Mouse (Mus musculus) bone marrow macrophage, adult 2 months (primary cell): Measurements from ENCODE around the gene Ubb.

Source experiments
- CTCF ChIP-seq: IDR thresholded peaks from 2 replicates; pipeline ENCODE4 v1.5.1; 2012; ENCODE audit warnings: low read depth, mild to moderate bottlenecking, low read length, moderate library complexity
- POLR2A ChIP-seq: IDR thresholded peaks from 2 replicates; pipeline ENCODE4 v1.6.1; 2012; ENCODE audit warnings: mild to moderate bottlenecking, low read depth, low read length, borderline replicate concordance

DNA sequence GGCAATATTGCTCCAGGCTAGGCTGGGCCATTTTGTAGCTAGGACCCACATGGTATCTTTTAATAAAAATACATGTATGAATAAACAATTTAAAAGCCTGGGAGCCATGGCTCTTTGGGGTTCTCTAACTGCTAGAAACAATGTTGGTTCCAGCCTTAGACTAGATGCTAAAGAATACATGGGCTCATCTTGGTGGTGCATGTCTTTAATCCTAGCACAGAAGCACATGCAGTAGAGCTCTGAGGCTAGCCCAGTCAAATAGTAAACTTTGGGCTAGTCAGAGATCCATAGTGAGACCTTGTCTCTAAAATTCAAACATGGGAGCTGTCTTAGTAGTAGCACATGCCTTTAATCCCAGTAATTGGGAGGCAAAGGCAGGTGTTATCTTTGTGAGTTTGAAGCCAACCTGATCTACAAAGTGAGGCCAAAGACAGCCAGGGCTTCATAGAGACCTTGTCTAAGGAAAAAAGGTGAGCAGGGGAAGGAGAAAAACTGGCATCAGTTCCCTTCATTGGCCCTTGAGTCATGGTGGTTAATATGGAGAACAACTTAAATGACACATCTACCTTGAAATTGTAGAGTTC is 4.1 kb downstream of the Ubb start:
- TF ChIP-seq POLR2A (no peak), CTCF (no peak)
